8 mouse cellular contexts compared by ENCODE assay signal in genomic region chr4:138367641-138368497, GRCm38 (mm10). TPM values are rescaled to one million over a fixed set of nuclear protein-coding genes. Genes with fewer than 3 reads are reported as not detected.
DNase-seq lines count a peak whose midpoint lies in the region; ATAC-seq lines count a peak whose summit lies in the region.

Gene Cda (minus strand): TSS chr4:138367992.

- DNase-seq in left cerebral cortex, adult 18-20 months (ENCODE audit: low spot score in 2 of 2): peak; percentile 36 to 53
- no peak for DNase-seq in left cerebral cortex, adult 11 months (ENCODE audit: low spot score)
- DNase-seq in embryo, embryonic 11.5 days (ENCODE audit: low read depth, low spot score): peak; percentile 48
- DNase-seq in gastrocnemius, postnatal 4 days (ENCODE audit: low spot score in 2 of 2): peak; percentile 42 to 77
- DNase-seq in intestine, embryonic 14.5 days (ENCODE audit: low spot score): peak; percentile 82
- peak; percentile 31 for DNase-seq in liver, embryonic 13.5 days
- DNase-seq in neural tube, embryonic 10.5 days (ENCODE audit: extremely low spot score, low spot score): peak; percentile 69
- DNase-seq in urinary bladder, adult 2 months (ENCODE audit: low spot score): peak; percentile 54

- H3K9ac ChIP-seq in intestine, embryonic 14.5 days (ENCODE audit: low read length): peak within 1 kb of the TSS; percentile 42; the same call in 1 of the 2 replicates
- H3K9ac ChIP-seq in liver, embryonic 13.5 days: peak within 1 kb of the TSS; percentile 58

- H3K27ac ChIP-seq in intestine, embryonic 14.5 days (ENCODE audit: low read depth): no peak within 1 kb of the TSS
- peak within 1 kb of the TSS; percentile 39 for H3K27ac ChIP-seq in liver, embryonic 13.5 days

- H3K36me3 ChIP-seq in intestine, embryonic 14.5 days (ENCODE audit: control insufficient read depth, insufficient read depth, low read length): no peaks in the 10 kb centered on the region
- H3K36me3 ChIP-seq in liver, embryonic 13.5 days: no peaks in the 10 kb centered on the region

- WGBS in intestine, embryonic 14.5 days: 7% methylated on average over 34 of the region's 34 CpGs
- WGBS in liver, embryonic 13.5 days (ENCODE audit: insufficient replicate concordance): 4% methylated on average over 34 of the region's 34 CpGs

- peak within 1 kb of the TSS; percentile 29 for H3K4me3 ChIP-seq in intestine, embryonic 14.5 days (ENCODE audit: low read depth, low read length)
- H3K4me3 ChIP-seq in liver, embryonic 13.5 days (replicated peaks): peak within 1 kb of the TSS; percentile 59

- H3K9me3 ChIP-seq in intestine, embryonic 14.5 days (ENCODE audit: control insufficient read depth, low read length): no peaks in the 10 kb centered on the region
- H3K9me3 ChIP-seq in liver, embryonic 13.5 days (replicated peaks): no peaks in the 10 kb centered on the region

- H3K4me2 ChIP-seq in intestine, embryonic 14.5 days (ENCODE audit: low read length): peak within 1 kb of the TSS; percentile 65
- H3K4me2 ChIP-seq in liver, embryonic 13.5 days: peak within 1 kb of the TSS; percentile 70

- H3K4me1 ChIP-seq in intestine, embryonic 14.5 days (replicated peaks; ENCODE audit: control insufficient read depth, insufficient read depth, low read length): 0 out of 2 replicates have a peak, but pooled peaks cover 3% of the 10 kb centered on the region
- peaks cover 23% of the 10 kb centered on the region for H3K4me1 ChIP-seq in liver, embryonic 13.5 days (replicated peaks)

- peak; percentile 89 for ATAC-seq in intestine, embryonic 14.5 days (replicated peaks; ENCODE audit: low FRiP score, low TSS enrichment, low read depth)
- ATAC-seq in liver, embryonic 13.5 days (ENCODE audit: low read depth): peak; percentile 86

- H3K27me3 ChIP-seq in intestine, embryonic 14.5 days (replicated peaks; ENCODE audit: control insufficient read depth, insufficient read depth, low read length): no peaks in the 10 kb centered on the region
- H3K27me3 ChIP-seq in liver, embryonic 13.5 days: peaks cover 14% of the 10 kb centered on the region

RNA-seq across cellular contexts. Expression of gene Cda, which starts in this region (rescaled TPM):
- 1 to 10 TPM; 5.0 to 6.1 TPM for total RNA-seq in left cerebral cortex, adult 18-20 months (2021)
- total RNA-seq in gastrocnemius, postnatal 4 days (2021): 1 to 10 TPM; 2.1 to 2.4 TPM
- 12.3 and 17.5 TPM in 2 replicates for polyA plus RNA-seq in intestine, embryonic 14.5 days (2014; fragmentation: Nextera tagmentation; extraction: Ambion mirVana)
- 4.7 and 5.2 TPM in 2 replicates for polyA plus RNA-seq in liver, embryonic 13.5 days (2015; fragmentation: Nextera tagmentation; extraction: Ambion mirVana)
- polyA plus RNA-seq in urinary bladder, adult 2 months (2012; rRNA removed): 3.3 and 4.1 TPM in 2 replicates
